Mouse (Mus musculus) lung, embryonic 15.5 days (tissue): ENCODE results near the gene Defb21. TPM values are rescaled to one million over a fixed set of nuclear protein-coding genes. Genes with fewer than 3 reads are reported as not detected.

Experiments used
- ATAC-seq: fragments of 200-750 bp; cut with Nextera tagmentation; 2 replicates; pipeline ENCODE4 v1.8.0; 2017; ENCODE audit warnings: moderate number of reproducible peaks, borderline replicate concordance; ENCODE audit not compliant: low FRiP score, low TSS enrichment; ENCODE audit errors: extremely low read depth
- H3K27ac ChIP-seq: fragments of 300-500 bp; sonication (generic); 2 replicates; pipeline ENCODE4 v1.5.1; 2015; ENCODE audit warnings: moderate library complexity, mild to moderate bottlenecking, inconsistent platforms
- H3K27me3 ChIP-seq: fragments of 300-500 bp; sonication (generic); 2 replicates; pipeline ENCODE4 v1.6.1; 2015; ENCODE audit warnings: inconsistent platforms
- H3K36me3 ChIP-seq: fragments of 300-500 bp; sonication (generic); 2 replicates; pipeline ENCODE4 v1.6.1; 2015; ENCODE audit warnings: inconsistent platforms
- H3K4me1 ChIP-seq: fragments of 300-500 bp; sonication (generic); 2 replicates; pipeline ENCODE4 v1.6.1; 2015; ENCODE audit warnings: inconsistent platforms
- H3K4me2 ChIP-seq: fragments of 300-500 bp; sonication (generic); 2 replicates; pipeline ENCODE4 v1.6.1; 2015; ENCODE audit warnings: inconsistent platforms, mild to moderate bottlenecking, moderate library complexity
- H3K4me3 ChIP-seq: fragments of 300-500 bp; sonication (generic); 2 replicates; pipeline ENCODE4 v1.5.1; 2015; ENCODE audit warnings: mild to moderate bottlenecking, inconsistent platforms
- H3K9ac ChIP-seq: fragments of 300-500 bp; sonication (generic); 2 replicates; pipeline ENCODE4 v1.6.1; 2015; ENCODE audit warnings: inconsistent platforms
- H3K9me3 ChIP-seq: fragments of 300-500 bp; sonication (generic); 2 replicates; pipeline ENCODE4 v1.6.1; 2016; ENCODE audit warnings: inconsistent platforms
- WGBS: fragments of 180-500 bp; shearing (Covaris S2); methylation state at CpG from one replicate; pipeline ENCODE4 v1.1.7; 2015; 5-methylcytosine and 5-hydroxymethylcytosine counted together
- polyA plus RNA-seq: library from polyadenylated mRNA; unstranded; fragments of >200 nt; fragmentation: Nextera tagmentation; extraction: Ambion mirVana; gene quantifications from 2 replicates; pipeline ENCODE4 v1.2.1, GENCODE M21; 2015

The Defb21 gene
- polyA plus RNA-seq: not detected in 2 replicates

GRCm38 (mm10) chr2:152572114-152572794 lies at the start of gene Defb21:
Defb21 (plus strand) TSS chr2:152572744.
- 59% methylated on average over 11 of the region's 11 CpGs for WGBS
- no peak for ATAC-seq
- Histone ChIP-seq H3K36me3 (no peaks in the 10 kb centered on the region), H3K9ac (no peak within 1 kb of the TSS), H3K27ac (no peak within 1 kb of the TSS), H3K4me1 (no peaks in the 10 kb centered on the region), H3K4me3 (no peak within 1 kb of the TSS), H3K27me3 (no peaks in the 10 kb centered on the region), H3K9me3 (no peaks in the 10 kb centered on the region), H3K4me2 (no peak within 1 kb of the TSS)

- no peak for ATAC-seq
- Histone ChIP-seq H3K27ac (no peak within 1 kb of the TSS), H3K36me3 (no peaks in the 10 kb centered on the region)
Observed at GRCm38 (mm10) chr2:152539944-152540710, 32.4 kb upstream of the Defb21 start, which contains the start of gene Defb29. Defb29 (minus strand) TSS chr2:152540098.

GRCm38 (mm10) chr2:152541979-152542378 lies 30.6 kb upstream of the Defb21 start:
- Histone ChIP-seq H3K9me3 (no peaks in the 10 kb centered on the region), H3K4me3 (no peak overlapping the region), H3K27ac (no peak overlapping the region), H3K9ac (no peak overlapping the region), H3K4me2 (no peak overlapping the region), H3K27me3 (no peaks in the 10 kb centered on the region), H3K4me1 (no peaks in the 10 kb centered on the region), H3K36me3 (no peaks in the 10 kb centered on the region)
- WGBS: 79% methylated on average over 9 of the region's 9 CpGs
- no peak for ATAC-seq

More at GRCm38 (mm10) chr2:152539944-152540710, 32.4 kb upstream of the Defb21 start, which contains the start of gene Defb29:
- Histone ChIP-seq H3K4me2 (no peak within 1 kb of the TSS), H3K9me3 (no peaks in the 10 kb centered on the region), H3K9ac (no peak within 1 kb of the TSS), H3K4me3 (no peak within 1 kb of the TSS), H3K27me3 (no peaks in the 10 kb centered on the region), H3K4me1 (no peaks in the 10 kb centered on the region)
- WGBS: 49% methylated on average over 13 of the region's 13 CpGs

GRCm38 (mm10) chr2:152542897-152543296 lies 29.6 kb upstream of the Defb21 start:
- 70% methylated on average over 2 of the region's 2 CpGs for WGBS
- Histone ChIP-seq H3K4me3 (no peak overlapping the region), H3K9me3 (no peaks in the 10 kb centered on the region), H3K36me3 (no peaks in the 10 kb centered on the region), H3K27me3 (no peaks in the 10 kb centered on the region), H3K4me2 (no peak overlapping the region), H3K27ac (no peak overlapping the region), H3K9ac (no peak overlapping the region), H3K4me1 (no peaks in the 10 kb centered on the region)
- no peak for ATAC-seq

- no peak overlapping the region for H3K27ac ChIP-seq
- no peak overlapping the region for H3K4me3 ChIP-seq
- no peaks in the 10 kb centered on the region for H3K27me3 ChIP-seq
- ATAC-seq: no peak
- no peaks in the 10 kb centered on the region for H3K36me3 ChIP-seq
- H3K9ac ChIP-seq: no peak overlapping the region
- 57% methylated on average over 4 of the region's 4 CpGs for WGBS
- H3K4me1 ChIP-seq: no peaks in the 10 kb centered on the region
- H3K9me3 ChIP-seq: no peaks in the 10 kb centered on the region
- no peak overlapping the region for H3K4me2 ChIP-seq
Observed at GRCm38 (mm10) chr2:152543478-152543877, 29.1 kb upstream of the Defb21 start.

GRCm38 (mm10) chr2:152544691-152545090 lies 27.9 kb upstream of the Defb21 start:
- Histone ChIP-seq H3K4me2 (no peak overlapping the region), H3K27me3 (no peaks in the 10 kb centered on the region), H3K4me1 (no peaks in the 10 kb centered on the region), H3K36me3 (no peaks in the 10 kb centered on the region), H3K9me3 (no peaks in the 10 kb centered on the region), H3K4me3 (no peak overlapping the region), H3K9ac (no peak overlapping the region), H3K27ac (no peak overlapping the region)
- ATAC-seq: no peak
- WGBS: 15% methylated on average over 4 of the region's 4 CpGs

GRCm38 (mm10) chr2:152548124-152548523 lies 24.4 kb upstream of the Defb21 start:
- H3K36me3 ChIP-seq: no peaks in the 10 kb centered on the region
- no peak for ATAC-seq
- H3K27me3 ChIP-seq: no peaks in the 10 kb centered on the region
- H3K9me3 ChIP-seq: no peaks in the 10 kb centered on the region
- 52% methylated on average over 5 of the region's 5 CpGs for WGBS
- no peaks in the 10 kb centered on the region for H3K4me1 ChIP-seq
- H3K27ac ChIP-seq: no peak overlapping the region
- no peak overlapping the region for H3K4me3 ChIP-seq
- no peak overlapping the region for H3K4me2 ChIP-seq
- no peak overlapping the region for H3K9ac ChIP-seq

- H3K4me1 ChIP-seq: 0 out of 2 replicates have a peak, but pooled peaks cover 3% of the 10 kb centered on the region
- H3K27ac ChIP-seq: no peak overlapping the region
- H3K4me2 ChIP-seq: peak overlapping the region; percentile 34
- H3K36me3 ChIP-seq: no peaks in the 10 kb centered on the region
- WGBS: 10% methylated on average over 16 of the region's 16 CpGs
- no peak for ATAC-seq
- H3K9ac ChIP-seq: no peak overlapping the region
- no peaks in the 10 kb centered on the region for H3K27me3 ChIP-seq
- H3K4me3 ChIP-seq: no peak overlapping the region
- H3K9me3 ChIP-seq: no peaks in the 10 kb centered on the region
Observed at GRCm38 (mm10) chr2:152553774-152554423, 18.6 kb upstream of the Defb21 start.

GRCm38 (mm10) chr2:152556655-152557054 lies 15.9 kb upstream of the Defb21 start:
- 76% methylated on average over 7 of the region's 7 CpGs for WGBS

GRCm38 (mm10) chr2:152569038-152569437 lies 3.5 kb upstream of the Defb21 start, which contains the start of gene Gm17416:
Gm17416 (plus strand) TSS chr2:152569338.
- H3K9ac ChIP-seq: no peak within 1 kb of the TSS
- no peak within 1 kb of the TSS for H3K27ac ChIP-seq
- no peaks in the 10 kb centered on the region for H3K4me1 ChIP-seq
- H3K27me3 ChIP-seq: no peaks in the 10 kb centered on the region
- WGBS: 80% methylated on average over 5 of the region's 5 CpGs
- H3K4me2 ChIP-seq: no peak within 1 kb of the TSS
- no peaks in the 10 kb centered on the region for H3K36me3 ChIP-seq
- H3K9me3 ChIP-seq: no peaks in the 10 kb centered on the region
- no peak within 1 kb of the TSS for H3K4me3 ChIP-seq
- ATAC-seq: no peak

More at GRCm38 (mm10) chr2:152556655-152557054, 15.9 kb upstream of the Defb21 start:
- Histone ChIP-seq H3K4me3 (no peak overlapping the region), H3K4me2 (no peak overlapping the region), H3K27ac (no peak overlapping the region), H3K27me3 (no peaks in the 10 kb centered on the region), H3K36me3 (no peaks in the 10 kb centered on the region), H3K9ac (no peak overlapping the region), H3K9me3 (no peaks in the 10 kb centered on the region), H3K4me1 (0 out of 2 replicates have a peak, but pooled peaks cover 3% of the 10 kb centered on the region)
- no peak for ATAC-seq

- ATAC-seq: no peak
- WGBS: 68% methylated on average over 4 of the region's 4 CpGs
- Histone ChIP-seq H3K27me3 (no peaks in the 10 kb centered on the region), H3K4me1 (no peaks in the 10 kb centered on the region), H3K4me3 (no peak overlapping the region), H3K4me2 (no peak overlapping the region), H3K9ac (no peak overlapping the region), H3K9me3 (no peaks in the 10 kb centered on the region), H3K27ac (no peak overlapping the region), H3K36me3 (no peaks in the 10 kb centered on the region)
Observed at GRCm38 (mm10) chr2:152569881-152570280, 2.7 kb upstream of the Defb21 start.
